Mouse (Mus musculus) heart, postnatal 0 days (tissue): ENCODE measurements at regions not wholly inside any gene's neighbourhood (a gene's known extent, or its start where the extent isn't known, plus 50 kb on each side); places are given as distances from the start of the nearest gene placed in this dataset.

ENCODE experiments used
- ATAC-seq: fragments of 200-750 bp; cut with Nextera tagmentation; 2 replicates; pipeline ENCODE4 v1.8.0; 2017; ENCODE audit warnings: low read depth, moderate number of reproducible peaks, moderate library complexity; ENCODE audit not compliant: insufficient read depth
- DNase-seq: peaks from one replicate; pipeline ENCODE4 v3.0.0-alpha.2; 2016; ENCODE audit warnings: low spot score
- H3K27ac ChIP-seq: fragments of 300-500 bp; sonication (generic); 2 replicates; pipeline ENCODE4 v1.5.1; 2014; ENCODE audit warnings: low read depth, mild to moderate bottlenecking
- H3K27me3 ChIP-seq: fragments of 300-500 bp; sonication (generic); 2 replicates; pipeline ENCODE4 v1.6.1; 2014; ENCODE audit warnings: low read length, mixed read lengths; ENCODE audit not compliant: control insufficient read depth, insufficient read depth
- H3K36me3 ChIP-seq: fragments of 300-500 bp; sonication (generic); replicated peaks from 2 replicates; pipeline ENCODE4 v1.6.1; 2014; ENCODE audit warnings: low read length, mixed read lengths; ENCODE audit not compliant: control insufficient read depth, insufficient read depth
- H3K4me1 ChIP-seq: fragments of 300-500 bp; sonication (generic); 2 replicates; pipeline ENCODE4 v1.6.1; 2014; ENCODE audit warnings: antibody characterized with exemption; ENCODE audit not compliant: control insufficient read depth, insufficient read depth
- H3K4me2 ChIP-seq: fragments of 300-500 bp; sonication (generic); 2 replicates; pipeline ENCODE4 v1.6.1; 2014; ENCODE audit warnings: low read depth, mild to moderate bottlenecking, low read length, moderate library complexity
- H3K4me3 ChIP-seq: fragments of 300-500 bp; sonication (generic); 2 replicates; pipeline ENCODE4 v1.5.1; 2014; ENCODE audit warnings: low read depth, low read length
- H3K9ac ChIP-seq: fragments of 300-500 bp; sonication (generic); replicated peaks from 2 replicates; pipeline ENCODE4 v1.6.1; 2014; ENCODE audit warnings: low read depth, low read length, mixed read lengths
- H3K9me3 ChIP-seq: fragments of 300-500 bp; sonication (generic); replicated peaks from 2 replicates; pipeline ENCODE4 v1.6.1; 2016; ENCODE audit warnings: low read length; ENCODE audit not compliant: control insufficient read depth
- CTCF ChIP-seq: IDR thresholded peaks from 2 replicates; pipeline ENCODE4 v1.5.1; 2016; ENCODE audit warnings: antibody characterized with exemption, control low read depth, low read depth
- EP300 ChIP-seq: IDR thresholded peaks from 2 replicates; pipeline ENCODE4 v1.6.1; 2016; ENCODE audit warnings: antibody characterized with exemption, low read depth
- WGBS: fragments of 180-500 bp; shearing (Covaris S2); extraction: QIAGEN DNeasy Blood & Tissue Kit; methylation state at CpG from one replicate; pipeline ENCODE4 v1.1.7; 2014; 5-methylcytosine and 5-hydroxymethylcytosine counted together

DNA sequence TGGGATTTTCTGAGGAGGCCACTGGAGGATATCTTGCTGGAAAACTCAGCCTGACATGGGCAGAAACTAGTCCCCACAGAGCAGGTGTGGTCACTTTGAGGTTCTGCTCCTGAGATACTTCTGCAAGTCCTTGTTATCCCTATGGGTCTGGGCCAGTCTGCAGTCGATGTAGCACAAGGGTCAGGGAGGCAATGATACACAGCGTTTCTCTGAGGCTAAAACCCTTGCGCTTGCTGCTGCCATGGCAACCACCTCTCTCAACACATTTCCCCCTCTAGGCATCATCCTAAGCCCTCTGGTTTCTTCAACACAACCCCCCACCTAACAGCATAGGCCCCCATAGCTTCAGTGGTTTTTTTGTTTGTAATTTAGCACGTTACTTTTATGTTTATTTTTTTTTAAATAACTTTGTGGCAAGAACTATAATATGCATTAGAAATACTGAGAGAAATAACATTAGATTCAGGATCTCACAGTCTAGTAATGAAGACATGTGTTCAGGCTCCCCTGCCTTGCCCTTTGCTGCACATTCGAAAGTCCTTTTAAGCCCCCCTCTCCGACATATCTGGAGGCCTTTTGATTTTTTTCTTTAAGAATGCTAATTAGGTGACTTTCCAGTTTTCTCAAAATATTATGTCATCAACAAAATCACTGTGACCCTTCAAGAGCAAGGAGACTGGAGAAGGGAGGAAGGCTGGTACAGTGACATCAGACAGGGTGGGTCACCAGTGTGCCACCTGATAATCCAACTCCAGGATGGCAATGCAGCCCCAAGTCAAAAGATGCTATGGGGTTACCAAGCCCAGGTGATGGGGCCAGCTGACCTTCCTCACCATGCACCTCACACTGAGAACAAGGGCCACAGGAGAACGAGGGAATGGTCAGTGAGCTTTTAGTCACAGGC is 483.7 kb upstream of the Atp11b start:
- no peaks in the 10 kb centered on the region for H3K9me3 ChIP-seq

DNA sequence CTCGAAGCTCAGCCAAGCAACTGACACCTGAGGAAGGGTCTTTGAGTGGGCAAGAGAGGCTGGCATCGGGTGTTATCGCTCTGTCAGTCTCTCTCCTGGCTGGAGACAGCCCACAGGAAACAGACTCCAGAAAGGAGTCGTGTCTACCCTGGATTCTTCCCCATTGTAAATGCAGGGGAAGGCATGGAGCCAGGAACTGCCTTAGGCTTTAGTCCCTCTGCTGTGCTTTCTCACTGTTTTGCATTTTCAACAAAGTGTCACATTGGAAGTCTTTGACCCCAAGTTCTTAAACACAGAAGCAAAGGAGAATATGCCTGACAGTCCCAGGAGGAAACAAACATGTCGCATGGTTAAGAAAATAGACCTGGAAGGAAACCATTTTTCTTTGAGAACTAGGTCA is 480.4 kb upstream of the Atp11b start:
- WGBS = 51% methylated on average over 5 of the region's 5 CpGs
- no peaks in the 10 kb centered on the region for H3K4me1 ChIP-seq
- no peak overlapping the region for H3K27ac ChIP-seq
- DNase-seq = no peak
- TF ChIP-seq CTCF = no peak
- no peak for TF ChIP-seq EP300
- no peak for ATAC-seq
- no peaks in the 10 kb centered on the region for H3K36me3 ChIP-seq
- no peaks in the 10 kb centered on the region for H3K27me3 ChIP-seq
- H3K9ac ChIP-seq = no peak overlapping the region
- no peak overlapping the region for H3K4me3 ChIP-seq
- no peaks in the 10 kb centered on the region for H3K9me3 ChIP-seq
- no peak overlapping the region for H3K4me2 ChIP-seq

More for the DNA sequence above, 483.7 kb upstream of the Atp11b start:
- Histone ChIP-seq H3K4me1 (no peaks in the 10 kb centered on the region), H3K27me3 (no peaks in the 10 kb centered on the region), H3K4me2 (no peak overlapping the region), H3K27ac (no peak overlapping the region), H3K9ac (no peak overlapping the region), H3K4me3 (no peak overlapping the region), H3K36me3 (no peaks in the 10 kb centered on the region)
- no peak for TF ChIP-seq CTCF
- DNase-seq (no peak), ATAC-seq (no peak)
- WGBS = 76% methylated on average over 7 of the region's 7 CpGs

DNA sequence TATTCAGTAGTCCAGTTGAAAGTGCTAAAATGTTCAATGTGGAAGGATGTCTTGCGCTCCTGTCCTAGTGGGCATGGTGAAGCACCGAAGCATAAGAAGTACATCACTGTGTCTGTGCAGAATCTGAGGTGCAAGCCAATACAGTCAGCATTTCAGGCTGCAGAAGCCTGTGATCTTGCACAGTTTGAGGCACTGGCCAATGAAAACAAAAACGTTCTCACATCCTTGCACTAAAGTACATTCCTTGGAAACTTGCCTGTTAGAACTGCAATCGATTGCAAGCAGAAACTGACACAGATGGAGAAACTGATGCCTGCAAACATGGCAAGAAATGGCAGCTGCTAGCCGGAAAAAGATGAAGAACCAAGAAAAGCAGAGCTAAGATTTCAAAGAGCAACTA is 472.9 kb upstream of the Atp11b start:
- DNase-seq (no peak), ATAC-seq (no peak)
- Histone ChIP-seq H3K4me1 (no peaks in the 10 kb centered on the region), H3K9me3 (no peaks in the 10 kb centered on the region), H3K4me3 (no peak overlapping the region), H3K27ac (no peak overlapping the region), H3K36me3 (no peaks in the 10 kb centered on the region), H3K4me2 (no peak overlapping the region), H3K9ac (no peak overlapping the region), H3K27me3 (no peaks in the 10 kb centered on the region)
- no peak for TF ChIP-seq CTCF
- no peak for TF ChIP-seq EP300
- 59% methylated on average over 5 of the region's 5 CpGs for WGBS

- Histone ChIP-seq H3K27me3 (no peaks in the 10 kb centered on the region), H3K9ac (no peak overlapping the region), H3K36me3 (no peaks in the 10 kb centered on the region), H3K27ac (no peak overlapping the region), H3K4me3 (no peak overlapping the region), H3K9me3 (no peaks in the 10 kb centered on the region), H3K4me1 (no peaks in the 10 kb centered on the region), H3K4me2 (no peak overlapping the region)
- DNase-seq (no peak), ATAC-seq (no peak)
- TF ChIP-seq EP300 (no peak), CTCF (no peak)
- 73% methylated on average over 2 of the region's 2 CpGs for WGBS
Measured at GRCm38 (mm10) chr3:35282106-35282505, 471.8 kb upstream of the Atp11b start.

DNA sequence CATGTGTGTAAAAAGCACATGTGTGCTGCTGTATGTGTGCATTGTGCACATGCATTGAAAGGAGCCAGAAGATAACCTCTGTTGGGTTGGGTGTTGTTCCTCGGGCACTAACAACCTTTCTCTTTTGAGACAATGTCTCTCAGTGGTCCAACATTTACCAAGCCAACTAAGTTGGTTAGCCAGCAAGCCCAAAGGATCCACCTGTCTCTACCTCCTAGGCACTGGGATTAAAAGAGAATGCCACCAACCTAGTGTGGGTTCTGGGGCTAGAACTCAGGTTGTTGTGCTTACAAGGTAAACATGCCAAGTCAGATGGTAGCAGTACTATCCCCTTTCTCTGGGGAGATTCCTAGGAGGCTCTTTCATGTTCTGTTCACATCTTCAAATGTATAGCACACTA is 459.1 kb upstream of the Atp11b start:
- no peaks in the 10 kb centered on the region for H3K4me1 ChIP-seq
- no peaks in the 10 kb centered on the region for H3K36me3 ChIP-seq
- WGBS = 59% methylated on average over 1 of the region's 1 CpGs
- H3K4me2 ChIP-seq = no peak overlapping the region
- TF ChIP-seq CTCF = no peak
- H3K9me3 ChIP-seq = no peaks in the 10 kb centered on the region
- H3K4me3 ChIP-seq = no peak overlapping the region
- DNase-seq (no peak), ATAC-seq (no peak)
- H3K27me3 ChIP-seq = no peaks in the 10 kb centered on the region
- H3K9ac ChIP-seq = no peak overlapping the region
- no peak overlapping the region for H3K27ac ChIP-seq

DNA sequence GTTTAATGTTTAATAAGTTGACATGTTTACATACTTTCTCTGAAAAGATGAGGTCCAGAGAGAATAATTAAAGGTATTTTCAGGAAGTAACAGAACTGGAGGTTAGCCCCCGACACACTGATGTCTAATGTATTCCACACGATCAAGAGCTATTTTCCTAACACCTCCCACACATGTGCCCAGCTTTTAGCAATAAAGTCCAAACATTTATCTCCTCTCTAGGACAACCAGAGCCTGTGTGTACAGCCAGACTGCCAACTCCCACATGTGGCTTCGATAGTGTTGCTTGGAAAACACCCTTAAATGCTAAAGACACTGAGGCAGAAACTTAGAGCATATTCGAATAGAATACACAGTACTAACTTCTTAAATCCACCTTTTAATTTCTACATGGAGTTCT is 458.2 kb upstream of the Atp11b start:
- no peak overlapping the region for H3K4me3 ChIP-seq
- WGBS = 63% methylated on average over 4 of the region's 4 CpGs
- no peaks in the 10 kb centered on the region for H3K27me3 ChIP-seq
- H3K9ac ChIP-seq = no peak overlapping the region
- TF ChIP-seq EP300 = no peak
- no peak for TF ChIP-seq CTCF
- no peak overlapping the region for H3K27ac ChIP-seq
- DNase-seq = no peak
- no peaks in the 10 kb centered on the region for H3K36me3 ChIP-seq
- no peak for ATAC-seq
- no peak overlapping the region for H3K4me2 ChIP-seq
- H3K9me3 ChIP-seq = no peaks in the 10 kb centered on the region
- no peaks in the 10 kb centered on the region for H3K4me1 ChIP-seq
